Mouse (Mus musculus) kidney, adult 2 months (tissue): ENCODE measurements around the gene Prdm11. TPM values are rescaled to one million over a fixed set of nuclear protein-coding genes. Genes with fewer than 3 reads are reported as not detected.

Experiments used
- DNase-seq: peaks from one replicate; pipeline ENCODE4 v3.0.0; 2021
- H3K27ac ChIP-seq: fragments of 200-500 bp; 2 replicates; pipeline ENCODE4 v1.5.1; 2012; ENCODE audit warnings: low read depth, low read length, control low read depth, inconsistent platforms; ENCODE audit not compliant: insufficient read depth
- H3K27me3 ChIP-seq: fragments of 200-500 bp; replicated peaks from 2 replicates; pipeline ENCODE4 v1.6.1; 2012; ENCODE audit warnings: mild to moderate bottlenecking, moderate library complexity, low read length, inconsistent platforms; ENCODE audit not compliant: control insufficient read depth, insufficient read depth
- H3K36me3 ChIP-seq: fragments of 200-500 bp; 2 replicates; pipeline ENCODE4 v1.6.1; 2012; ENCODE audit warnings: mild to moderate bottlenecking, moderate library complexity, low read length, inconsistent platforms; ENCODE audit not compliant: control insufficient read depth, insufficient read depth
- H3K4me1 ChIP-seq: fragments of 200-500 bp; 2 replicates; pipeline ENCODE4 v1.6.1; 2011; ENCODE audit warnings: low read length; ENCODE audit not compliant: control insufficient read depth, insufficient read depth
- H3K4me3 ChIP-seq: fragments of 200-500 bp; 2 replicates; pipeline ENCODE4 v1.5.1; 2011; ENCODE audit warnings: mild to moderate bottlenecking, low read depth, low read length, control low read depth; ENCODE audit not compliant: insufficient read depth
- CTCF ChIP-seq: fragments of 200-500 bp; conservative IDR thresholded peaks from 2 replicates; pipeline ENCODE4 v1.5.1; 2011; ENCODE audit warnings: low read depth, mild to moderate bottlenecking, control low read depth, low read length, moderate library complexity, mixed read lengths; ENCODE audit not compliant: insufficient read depth, insufficient read length
- POLR2A ChIP-seq: fragments of 200-500 bp; IDR thresholded peaks from one replicate; pipeline ENCODE4 v1.6.1; 2011; ENCODE audit warnings: low read depth, low read length, control low read depth
- WGBS: fragments of 180-500 bp; shearing (Covaris S2); methylation state at CpG from one replicate; pipeline ENCODE4 v1.1.7; 2018; 5-methylcytosine and 5-hydroxymethylcytosine counted together
- polyA plus RNA-seq: library from polyadenylated mRNA; depleted of rRNA; stranded (reverse); fragments of >200 nt; gene quantifications from 2 replicates; pipeline ENCODE4 v1.2.3, GENCODE M21; 2012

The Prdm11 gene
- polyA plus RNA-seq, 1 experiment, result 3.6 TPM

GRCm38 (mm10) chr2:92941463-92941862 is 104.5 kb downstream of the Prdm11 start:
- Histone ChIP-seq H3K27ac (no peak overlapping the region), H3K27me3 (no peaks in the 10 kb centered on the region), H3K4me3 (no peak overlapping the region), H3K36me3 (no peaks in the 10 kb centered on the region), H3K4me1 (no peaks in the 10 kb centered on the region)
- 66% methylated on average over 3 of the region's 3 CpGs for WGBS
- no peak for DNase-seq
- TF ChIP-seq POLR2A, result no peak
- no peak for TF ChIP-seq CTCF

GRCm38 (mm10) chr2:92940963-92941362 is 105.0 kb downstream of the Prdm11 start:
- Histone ChIP-seq H3K4me3 (no peak overlapping the region), H3K27ac (no peak overlapping the region), H3K27me3 (no peaks in the 10 kb centered on the region), H3K36me3 (no peaks in the 10 kb centered on the region), H3K4me1 (no peaks in the 10 kb centered on the region)
- TF ChIP-seq CTCF (no peak), POLR2A (no peak)
- 91% methylated on average over 9 of the region's 9 CpGs for WGBS
- no peak for DNase-seq

- 96% methylated on average over 7 of the region's 7 CpGs for WGBS
- no peaks in the 10 kb centered on the region for H3K36me3 ChIP-seq
- no peaks in the 10 kb centered on the region for H3K4me1 ChIP-seq
- TF ChIP-seq CTCF (no peak), POLR2A (no peak)
- H3K27me3 ChIP-seq, result no peaks in the 10 kb centered on the region
- no peak overlapping the region for H3K27ac ChIP-seq
- H3K4me3 ChIP-seq, result no peak overlapping the region
- no peak for DNase-seq
Observed at GRCm38 (mm10) chr2:92938827-92939226, 107.1 kb downstream of the Prdm11 start.

- H3K4me1 ChIP-seq, result no peaks in the 10 kb centered on the region
- no peak for TF ChIP-seq POLR2A
- no peak for TF ChIP-seq CTCF
- WGBS, result 69% methylated on average over 5 of the region's 5 CpGs
- no peak for DNase-seq
- no peak overlapping the region for H3K27ac ChIP-seq
- H3K27me3 ChIP-seq, result no peaks in the 10 kb centered on the region
- H3K36me3 ChIP-seq, result no peaks in the 10 kb centered on the region
- H3K4me3 ChIP-seq, result no peak overlapping the region
Observed at GRCm38 (mm10) chr2:92938063-92938462, 107.9 kb downstream of the Prdm11 start.

- Histone ChIP-seq H3K4me1 (no peaks in the 10 kb centered on the region), H3K27me3 (no peaks in the 10 kb centered on the region), H3K27ac (no peak overlapping the region), H3K4me3 (no peak overlapping the region), H3K36me3 (no peaks in the 10 kb centered on the region)
- DNase-seq, result no peak
- WGBS, result 65% methylated on average over 3 of the region's 3 CpGs
- no peak for TF ChIP-seq CTCF
- TF ChIP-seq POLR2A, result no peak
Observed at GRCm38 (mm10) chr2:92935483-92935882, 110.5 kb downstream of the Prdm11 start.

GRCm38 (mm10) chr2:92934312-92934982 is 111.5 kb downstream of the Prdm11 start:
- WGBS, result 39% methylated on average over 10 of the region's 10 CpGs
- Histone ChIP-seq H3K27me3 (no peaks in the 10 kb centered on the region), H3K36me3 (no peaks in the 10 kb centered on the region), H3K27ac (no peak overlapping the region), H3K4me1 (no peaks in the 10 kb centered on the region), H3K4me3 (no peak overlapping the region)
- no peak for DNase-seq
- no peak for TF ChIP-seq CTCF

GRCm38 (mm10) chr2:92933379-92933778 is 112.6 kb downstream of the Prdm11 start:
- no peaks in the 10 kb centered on the region for H3K4me1 ChIP-seq
- no peaks in the 10 kb centered on the region for H3K27me3 ChIP-seq
- H3K4me3 ChIP-seq, result no peak overlapping the region
- no peaks in the 10 kb centered on the region for H3K36me3 ChIP-seq
- no peak overlapping the region for H3K27ac ChIP-seq
- no peak for DNase-seq
- TF ChIP-seq CTCF (no peak), POLR2A (no peak)
- WGBS, result 85% methylated on average over 6 of the region's 6 CpGs

- no peak overlapping the region for H3K4me3 ChIP-seq
- no peaks in the 10 kb centered on the region for H3K4me1 ChIP-seq
- TF ChIP-seq POLR2A (no peak), CTCF (no peak)
- WGBS, result 22% methylated on average over 7 of the region's 7 CpGs
- H3K36me3 ChIP-seq, result no peaks in the 10 kb centered on the region
- H3K27ac ChIP-seq, result no peak overlapping the region
- H3K27me3 ChIP-seq, result no peaks in the 10 kb centered on the region
- DNase-seq, result no peak
Observed at GRCm38 (mm10) chr2:92931061-92931460, 114.9 kb downstream of the Prdm11 start.
